ENCODE assay signal across 8 mouse cellular contexts in the genomic region with DNA sequence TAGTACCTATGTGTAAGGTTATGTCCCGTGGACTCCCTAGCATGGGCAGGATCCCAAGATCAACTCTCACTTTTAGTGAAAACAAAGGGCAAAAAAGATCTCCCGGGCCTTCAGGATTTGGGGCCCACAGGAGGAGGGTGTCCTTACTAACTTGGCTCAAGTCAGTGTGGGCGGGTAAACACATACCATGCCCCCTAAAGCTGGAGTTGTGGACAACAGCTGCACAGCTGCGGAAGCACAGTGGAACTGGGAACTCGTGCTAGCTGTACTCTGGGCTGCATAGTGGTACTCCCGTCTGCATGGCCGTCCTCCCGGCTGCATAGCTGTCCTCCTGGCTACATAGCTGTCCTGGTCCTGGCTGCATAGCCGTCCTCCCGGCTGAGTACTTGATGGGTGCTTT. TPM values are rescaled to one million over a fixed set of nuclear protein-coding genes. Genes with fewer than 3 reads are reported as not detected.
DNase-seq lines count a peak whose midpoint lies in the region; ATAC-seq lines count a peak whose summit lies in the region.

No protein-coding gene starts in this region.

- no peaks in the 10 kb centered on the region for H3K36me3 ChIP-seq in limb, embryonic 11.5 days (ENCODE audit: control insufficient read depth, insufficient read depth, low read length)
- H3K36me3 ChIP-seq in stomach, embryonic 15.5 days: no peaks in the 10 kb centered on the region

- no peak overlapping the region for H3K4me3 ChIP-seq in limb, embryonic 11.5 days (ENCODE audit: low read depth, low read length)
- no peak overlapping the region; the same call in 1 of the 2 replicates for H3K4me3 ChIP-seq in stomach, embryonic 15.5 days (replicated peaks)

- H3K4me1 ChIP-seq in limb, embryonic 11.5 days (ENCODE audit: control insufficient read depth, insufficient read depth, low read length): peaks cover 16% of the 10 kb centered on the region
- H3K4me1 ChIP-seq in stomach, embryonic 15.5 days: peaks cover 51% of the 10 kb centered on the region

- peak overlapping the region; percentile 36; the same call in 1 of the 2 replicates for H3K4me2 ChIP-seq in limb, embryonic 11.5 days (ENCODE audit: low read depth, severe bottlenecking)
- 0 out of 2 replicates have a peak overlapping the region, but pooled peaks have one; percentile 59 for H3K4me2 ChIP-seq in stomach, embryonic 15.5 days

- no peak for ATAC-seq in limb, embryonic 11.5 days (ENCODE audit: insufficient number of reproducible peaks, low FRiP score, low TSS enrichment, low read depth)
- ATAC-seq in stomach, embryonic 15.5 days (ENCODE audit: insufficient read depth, low FRiP score, low read depth): no peak
- ATAC-seq in monocyte, adult 5-6 weeks (replicated peaks; ENCODE audit: insufficient number of reproducible peaks, low FRiP score, low TSS enrichment, poor library complexity, severe bottlenecking): no peak

- 68% methylated on average over 10 of the region's 10 CpGs for WGBS in limb, embryonic 11.5 days
- WGBS in stomach, embryonic 15.5 days: 58% methylated on average over 10 of the region's 10 CpGs

- H3K27ac ChIP-seq in limb, embryonic 11.5 days (replicated peaks; ENCODE audit: low read depth, low read length): peak overlapping the region; percentile 68
- H3K27ac ChIP-seq in stomach, embryonic 15.5 days: peak overlapping the region; percentile 62

- peaks cover 7% of the 10 kb centered on the region for H3K27me3 ChIP-seq in limb, embryonic 11.5 days (ENCODE audit: control insufficient read depth, insufficient read depth, low read length)
- peaks cover 23% of the 10 kb centered on the region for H3K27me3 ChIP-seq in stomach, embryonic 15.5 days (replicated peaks)

- H3K9ac ChIP-seq in limb, embryonic 11.5 days (ENCODE audit: low read length): peak overlapping the region; percentile 27; the same call in 1 of the 2 replicates
- no peak overlapping the region; the same call in 1 of the 2 replicates for H3K9ac ChIP-seq in stomach, embryonic 15.5 days

- DNase-seq in cerebellum, adult 11-12 months: peak; percentile 63
- no peak for DNase-seq in cerebellum, adult 18-20 months
- peak; percentile 39 for DNase-seq in lung, postnatal 10 days
- DNase-seq in lung, postnatal 36 days: no peak
- no peak for DNase-seq in limb, embryonic 11.5 days (ENCODE audit: low spot score)
- DNase-seq in ovary, adult 18-20 months (ENCODE audit: low spot score): no peak

- H3K9me3 ChIP-seq in limb, embryonic 11.5 days (ENCODE audit: control insufficient read depth, low read length): no peaks in the 10 kb centered on the region
- no peaks in the 10 kb centered on the region for H3K9me3 ChIP-seq in stomach, embryonic 15.5 days

RNA-seq across cellular contexts. Expression of gene Cygb, which starts 4.1 kb away (rescaled TPM):
- 2.3 and 2.8 TPM in 2 replicates for polyA plus RNA-seq in limb, embryonic 11.5 days (2014; fragmentation: Nextera tagmentation; extraction: Ambion mirVana)
- polyA plus RNA-seq in stomach, embryonic 15.5 days (2015; fragmentation: Nextera tagmentation; extraction: Ambion mirVana): 16.7 and 17.7 TPM in 2 replicates
- total RNA-seq in monocyte, adult 5-6 weeks (2017): 0.29 TPM in 1 of 3 replicates, not detected in the others

RNA-seq across cellular contexts. Expression of gene Prcd, which starts 4.9 kb away (rescaled TPM):
- polyA plus RNA-seq in limb, embryonic 11.5 days (2014; fragmentation: Nextera tagmentation; extraction: Ambion mirVana): 0.95 and 0.97 TPM in 2 replicates
- polyA plus RNA-seq in stomach, embryonic 15.5 days (2015; fragmentation: Nextera tagmentation; extraction: Ambion mirVana): 1.2 and 1.3 TPM in 2 replicates
- not detected in 3 replicates for total RNA-seq in monocyte, adult 5-6 weeks (2017)

RNA-seq across cellular contexts. Expression of gene Rhbdf2, which starts 31.4 kb away (rescaled TPM):
- 3.1 and 3.9 TPM in 2 replicates for polyA plus RNA-seq in limb, embryonic 11.5 days (2014; fragmentation: Nextera tagmentation; extraction: Ambion mirVana)
- polyA plus RNA-seq in stomach, embryonic 15.5 days (2015; fragmentation: Nextera tagmentation; extraction: Ambion mirVana): 7.4 and 7.5 TPM in 2 replicates
- total RNA-seq in monocyte, adult 5-6 weeks (2017): 14.1 to 16.7 TPM (median 15.1 TPM) in 3 replicates

Comparison
In these comparisons a context has a peak if more than half of its experiments do, and no peak if none do; other contexts are left out.
1. DNase-seq: peak in cerebellum, adult 11-12 months (single experiment) and lung, postnatal 10 days (single experiment); none in cerebellum, adult 18-20 months (0 of 2), lung, postnatal 36 days (single experiment), limb, embryonic 11.5 days (single experiment) and ovary, adult 18-20 months (single experiment).